Mouse (Mus musculus): Measurements from ENCODE around the gene Kit. TPM values are rescaled to one million over a fixed set of nuclear protein-coding genes. Genes with fewer than 3 reads are reported as not detected.

Kit gene
- polyA plus RNA-seq, 1 experiment from 2014 or later: 14.5 TPM

DNA sequence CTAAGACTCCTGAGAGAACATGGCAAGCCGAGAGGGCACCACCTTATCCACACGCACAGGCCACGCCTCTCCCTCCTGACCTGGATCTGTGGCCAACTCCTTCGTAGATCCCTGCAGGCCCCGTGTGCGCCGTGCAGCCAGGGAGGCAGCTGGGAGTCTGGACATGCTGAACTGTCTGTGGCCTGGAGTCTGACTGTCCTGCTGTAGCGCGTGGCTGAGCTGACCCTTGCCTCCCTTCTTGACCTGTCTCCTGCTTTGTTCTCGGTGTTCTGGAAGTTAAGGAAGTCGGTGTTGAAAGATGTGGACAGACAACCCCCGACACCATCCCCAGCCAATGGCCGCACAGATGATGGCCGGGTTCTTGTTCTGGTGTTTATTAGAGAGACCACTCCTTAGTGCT lies 21.5 kb downstream of the Kit start:
- TF ChIP-seq CTCF (IDR thresholded peaks at IDR 0.05; ENCODE audit: low read depth): no peak
- 24% methylated on average over 14 of the region's 14 CpGs for WGBS
- Histone ChIP-seq H3K4me1 (replicated peaks; ENCODE audit: insufficient read depth, low read length) (0 out of 2 replicates have a peak, but pooled peaks cover 9% of the 10 kb centered on the region), H3K27me3 (ENCODE audit: insufficient read depth, low read length) (no peaks in the 10 kb centered on the region), H3K36me3 (ENCODE audit: insufficient read depth, low read length) (no peaks in the 10 kb centered on the region), H3K4me2 (ENCODE audit: low read length) (peak overlapping the region; percentile 9; the same call in 1 of the 2 replicates), H3K9me3 (replicated peaks; ENCODE audit: low read length) (no peaks in the 10 kb centered on the region), H3K9ac (ENCODE audit: low read depth, low read length) (no peak overlapping the region), H3K27ac (no peak overlapping the region), H3K4me3 (replicated peaks; ENCODE audit: low read depth, low read length) (no peak overlapping the region)
- ATAC-seq (replicated peaks; ENCODE audit: low FRiP score, low read depth) (0 out of 2 replicates have a peak, but pooled peaks have one; percentile 74), DNase-seq (ENCODE audit: low spot score) (peak; percentile 50)

DNA sequence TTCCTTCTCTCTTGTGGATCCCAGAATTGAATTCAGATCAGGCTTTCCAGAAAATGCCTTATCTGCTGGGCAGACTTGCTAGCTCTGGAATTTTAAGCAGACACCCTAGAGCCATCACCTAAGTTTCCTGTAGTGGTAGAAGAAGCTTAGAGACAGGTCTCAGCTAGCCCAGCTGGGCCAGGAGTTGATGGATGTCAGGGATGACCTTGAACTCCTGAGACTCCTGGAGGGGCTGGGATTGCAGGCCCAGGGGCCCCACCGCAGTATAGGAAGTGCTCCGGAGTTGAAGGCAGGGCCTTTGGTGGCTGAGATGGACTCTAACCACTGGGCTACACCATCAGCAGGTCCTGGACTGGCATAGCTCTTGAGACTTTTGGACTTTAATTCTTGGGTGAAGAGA lies 22.6 kb downstream of the Kit start:
- no peak overlapping the region for H3K27ac ChIP-seq
- H3K4me3 ChIP-seq (replicated peaks; ENCODE audit: low read depth, low read length): no peak overlapping the region
- 81% methylated on average over 2 of the region's 2 CpGs for WGBS
- no peaks in the 10 kb centered on the region for H3K9me3 ChIP-seq (replicated peaks; ENCODE audit: low read length)
- H3K36me3 ChIP-seq (ENCODE audit: insufficient read depth, low read length): no peaks in the 10 kb centered on the region
- no peak overlapping the region for H3K9ac ChIP-seq (ENCODE audit: low read depth, low read length)
- DNase-seq (ENCODE audit: low spot score): no peak
- H3K27me3 ChIP-seq (ENCODE audit: insufficient read depth, low read length): no peaks in the 10 kb centered on the region
- H3K4me1 ChIP-seq (replicated peaks; ENCODE audit: insufficient read depth, low read length): 0 out of 2 replicates have a peak, but pooled peaks cover 9% of the 10 kb centered on the region
- no peak for TF ChIP-seq CTCF (IDR thresholded peaks at IDR 0.05; ENCODE audit: low read depth)
- H3K4me2 ChIP-seq (ENCODE audit: low read length): no peak overlapping the region
- ATAC-seq (replicated peaks; ENCODE audit: low FRiP score, low read depth): no peak

GRCm38 (mm10) chr5:75598491-75598890 lies 23.8 kb downstream of the Kit start:
- 0 out of 2 replicates have a peak, but pooled peaks cover 7% of the 10 kb centered on the region for H3K4me1 ChIP-seq (replicated peaks; ENCODE audit: insufficient read depth, low read length)
- DNase-seq (ENCODE audit: low spot score) (no peak), ATAC-seq (replicated peaks; ENCODE audit: low FRiP score, low read depth) (no peak)
- no peak overlapping the region for H3K4me3 ChIP-seq (replicated peaks; ENCODE audit: low read depth, low read length)
- H3K27ac ChIP-seq: no peak overlapping the region
- no peaks in the 10 kb centered on the region for H3K36me3 ChIP-seq (ENCODE audit: insufficient read depth, low read length)
- H3K4me2 ChIP-seq (ENCODE audit: low read length): no peak overlapping the region
- 91% methylated on average over 13 of the region's 13 CpGs for WGBS
- no peaks in the 10 kb centered on the region for H3K9me3 ChIP-seq (replicated peaks; ENCODE audit: low read length)
- no peak for TF ChIP-seq CTCF (IDR thresholded peaks at IDR 0.05; ENCODE audit: low read depth)
- H3K27me3 ChIP-seq (ENCODE audit: insufficient read depth, low read length): no peaks in the 10 kb centered on the region
- no peak overlapping the region for H3K9ac ChIP-seq (ENCODE audit: low read depth, low read length)

GRCm38 (mm10) chr5:75599991-75600390 lies 25.3 kb downstream of the Kit start:
- Histone ChIP-seq H3K9ac (ENCODE audit: low read depth, low read length) (no peak overlapping the region), H3K27ac (no peak overlapping the region), H3K4me2 (ENCODE audit: low read length) (no peak overlapping the region), H3K36me3 (ENCODE audit: insufficient read depth, low read length) (no peaks in the 10 kb centered on the region), H3K27me3 (ENCODE audit: insufficient read depth, low read length) (no peaks in the 10 kb centered on the region), H3K4me1 (replicated peaks; ENCODE audit: insufficient read depth, low read length) (0 out of 2 replicates have a peak, but pooled peaks cover 7% of the 10 kb centered on the region), H3K4me3 (replicated peaks; ENCODE audit: low read depth, low read length) (no peak overlapping the region), H3K9me3 (replicated peaks; ENCODE audit: low read length) (no peaks in the 10 kb centered on the region)
- TF ChIP-seq CTCF (IDR thresholded peaks at IDR 0.05; ENCODE audit: low read depth): no peak
- DNase-seq (ENCODE audit: low spot score): no peak
- no peak for ATAC-seq (replicated peaks; ENCODE audit: low FRiP score, low read depth)
- 54% methylated on average over 6 of the region's 6 CpGs for WGBS

GRCm38 (mm10) chr5:75604238-75604637 lies 29.5 kb downstream of the Kit start:
- H3K27me3 ChIP-seq (ENCODE audit: insufficient read depth, low read length): no peaks in the 10 kb centered on the region
- no peaks in the 10 kb centered on the region for H3K9me3 ChIP-seq (replicated peaks; ENCODE audit: low read length)
- H3K27ac ChIP-seq: no peak overlapping the region
- no peak for TF ChIP-seq CTCF (IDR thresholded peaks at IDR 0.05; ENCODE audit: low read depth)
- no peak overlapping the region for H3K9ac ChIP-seq (ENCODE audit: low read depth, low read length)
- 78% methylated on average over 9 of the region's 9 CpGs for WGBS
- no peak overlapping the region for H3K4me2 ChIP-seq (ENCODE audit: low read length)
- no peak for ATAC-seq (replicated peaks; ENCODE audit: low FRiP score, low read depth)
- DNase-seq (ENCODE audit: low spot score): no peak
- no peaks in the 10 kb centered on the region for H3K4me1 ChIP-seq (replicated peaks; ENCODE audit: insufficient read depth, low read length)
- no peaks in the 10 kb centered on the region for H3K36me3 ChIP-seq (ENCODE audit: insufficient read depth, low read length)
- H3K4me3 ChIP-seq (replicated peaks; ENCODE audit: low read depth, low read length): no peak overlapping the region

GRCm38 (mm10) chr5:75606898-75607297 lies 32.2 kb downstream of the Kit start:
- H3K9me3 ChIP-seq (replicated peaks; ENCODE audit: low read length): no peaks in the 10 kb centered on the region
- H3K9ac ChIP-seq (ENCODE audit: low read depth, low read length): no peak overlapping the region
- H3K4me3 ChIP-seq (replicated peaks; ENCODE audit: low read depth, low read length): no peak overlapping the region
- no peak for TF ChIP-seq CTCF (IDR thresholded peaks at IDR 0.05; ENCODE audit: low read depth)
- no peak for ATAC-seq (replicated peaks; ENCODE audit: low FRiP score, low read depth)
- no peaks in the 10 kb centered on the region for H3K4me1 ChIP-seq (replicated peaks; ENCODE audit: insufficient read depth, low read length)
- no peaks in the 10 kb centered on the region for H3K27me3 ChIP-seq (ENCODE audit: insufficient read depth, low read length)
- H3K4me2 ChIP-seq (ENCODE audit: low read length): no peak overlapping the region
- 67% methylated on average over 14 of the region's 14 CpGs for whole genome bisulfite sequencing
- no peaks in the 10 kb centered on the region for H3K36me3 ChIP-seq (ENCODE audit: insufficient read depth, low read length)
- no peak overlapping the region for H3K27ac ChIP-seq
- no peak for DNase-seq (ENCODE audit: low spot score)

- no peaks in the 10 kb centered on the region for H3K36me3 ChIP-seq (ENCODE audit: insufficient read depth, low read length)
- no peaks in the 10 kb centered on the region for H3K27me3 ChIP-seq (ENCODE audit: insufficient read depth, low read length)
- no peaks in the 10 kb centered on the region for H3K9me3 ChIP-seq (replicated peaks; ENCODE audit: low read length)
- no peaks in the 10 kb centered on the region for H3K4me1 ChIP-seq (replicated peaks; ENCODE audit: insufficient read depth, low read length)
- ATAC-seq (replicated peaks; ENCODE audit: low FRiP score, low read depth) (no peak), DNase-seq (ENCODE audit: low spot score) (no peak)
- WGBS: 87% methylated on average over 12 of the region's 12 CpGs
- TF ChIP-seq CTCF (IDR thresholded peaks at IDR 0.05; ENCODE audit: low read depth): no peak
- no peak overlapping the region for H3K4me2 ChIP-seq (ENCODE audit: low read length)
- no peak overlapping the region for H3K9ac ChIP-seq (ENCODE audit: low read depth, low read length)
- no peak overlapping the region for H3K27ac ChIP-seq
- no peak overlapping the region for H3K4me3 ChIP-seq (replicated peaks; ENCODE audit: low read depth, low read length)
Measured at GRCm38 (mm10) chr5:75607971-75608370, 33.3 kb downstream of the Kit start.

Data from kidney, postnatal 0 days (tissue).